Mouse (Mus musculus): ENCODE measurements around the gene Ovol3. TPM values are rescaled to one million over a fixed set of nuclear protein-coding genes. Genes with fewer than 3 reads are reported as not detected.

The Ovol3 gene
- polyA plus RNA-seq, 1 experiment from 2014 or later: not detected

- no peaks in the 10 kb centered on the region for H3K9me3 ChIP-seq (ENCODE audit: control insufficient read depth, low read length)
- peak; percentile 59 for ATAC-seq (ENCODE audit: low FRiP score)
- WGBS: 1% methylated on average over 26 of the region's 26 CpGs
- peak overlapping the region; percentile 25; the same call in 1 of the 2 replicates for H3K27ac ChIP-seq (ENCODE audit: low read depth, low read length)
- H3K4me3 ChIP-seq (ENCODE audit: low read depth, low read length): peak overlapping the region; percentile 64
- H3K36me3 ChIP-seq (ENCODE audit: control insufficient read depth, insufficient read depth, low read length): no peaks in the 10 kb centered on the region; the same call in 1 of the 2 replicates
- peaks cover 14% of the 10 kb centered on the region for H3K4me1 ChIP-seq (ENCODE audit: control insufficient read depth, insufficient read depth, low read length)
- no peaks in the 10 kb centered on the region for H3K27me3 ChIP-seq (ENCODE audit: control insufficient read depth, insufficient read depth, low read length)
- peak; percentile 93 for DNase-seq (ENCODE audit: low spot score, missing footprints)
- peak overlapping the region; percentile 85 for H3K4me2 ChIP-seq
- H3K9ac ChIP-seq (ENCODE audit: low read length): peak overlapping the region; percentile 69
Observed at GRCm38 (mm10) chr7:30193581-30194100, 41.9 kb downstream of the Ovol3 start.

GRCm38 (mm10) chr7:30193013-30193412, 42.5 kb downstream of the Ovol3 start:
- peaks cover 14% of the 10 kb centered on the region for H3K4me1 ChIP-seq (ENCODE audit: control insufficient read depth, insufficient read depth, low read length)
- ATAC-seq (ENCODE audit: low FRiP score): no peak
- peak overlapping the region; percentile 64 for H3K4me3 ChIP-seq (ENCODE audit: low read depth, low read length)
- no peak overlapping the region for H3K27ac ChIP-seq (ENCODE audit: low read depth, low read length)
- peak overlapping the region; percentile 85 for H3K4me2 ChIP-seq
- no peak for DNase-seq (ENCODE audit: low spot score, missing footprints)
- H3K9ac ChIP-seq (ENCODE audit: low read length): peak overlapping the region; percentile 69; the same call in 1 of the 2 replicates
- no peaks in the 10 kb centered on the region for H3K9me3 ChIP-seq (ENCODE audit: control insufficient read depth, low read length)
- H3K27me3 ChIP-seq (ENCODE audit: control insufficient read depth, insufficient read depth, low read length): no peaks in the 10 kb centered on the region
- 20% methylated on average over 9 of the region's 9 CpGs for WGBS
- peaks cover 3% of the 10 kb centered on the region; the same call in 1 of the 2 replicates for H3K36me3 ChIP-seq (ENCODE audit: control insufficient read depth, insufficient read depth, low read length)

- no peak overlapping the region for H3K4me3 ChIP-seq (ENCODE audit: low read depth, low read length)
- H3K36me3 ChIP-seq (ENCODE audit: control insufficient read depth, insufficient read depth, low read length): peaks cover 9% of the 10 kb centered on the region; the same call in 1 of the 2 replicates
- 90% methylated on average over 12 of the region's 12 CpGs for WGBS
- H3K9me3 ChIP-seq (ENCODE audit: control insufficient read depth, low read length): no peaks in the 10 kb centered on the region
- ATAC-seq (ENCODE audit: low FRiP score) (no peak), DNase-seq (ENCODE audit: low spot score, missing footprints) (no peak)
- H3K27me3 ChIP-seq (ENCODE audit: control insufficient read depth, insufficient read depth, low read length): no peaks in the 10 kb centered on the region
- H3K4me2 ChIP-seq: no peak overlapping the region
- peaks cover 14% of the 10 kb centered on the region for H3K4me1 ChIP-seq (ENCODE audit: control insufficient read depth, insufficient read depth, low read length)
- no peak overlapping the region for H3K27ac ChIP-seq (ENCODE audit: low read depth, low read length)
- H3K9ac ChIP-seq (ENCODE audit: low read length): no peak overlapping the region
Observed at GRCm38 (mm10) chr7:30192088-30192487, 43.4 kb downstream of the Ovol3 start.

- no peak overlapping the region for H3K4me2 ChIP-seq
- peaks cover 14% of the 10 kb centered on the region for H3K36me3 ChIP-seq (ENCODE audit: control insufficient read depth, insufficient read depth, low read length)
- H3K9me3 ChIP-seq (ENCODE audit: control insufficient read depth, low read length): no peaks in the 10 kb centered on the region
- no peak overlapping the region for H3K27ac ChIP-seq (ENCODE audit: low read depth, low read length)
- DNase-seq (ENCODE audit: low spot score, missing footprints) (no peak), ATAC-seq (ENCODE audit: low FRiP score) (no peak)
- no peak overlapping the region for H3K4me3 ChIP-seq (ENCODE audit: low read depth, low read length)
- peaks cover 13% of the 10 kb centered on the region for H3K4me1 ChIP-seq (ENCODE audit: control insufficient read depth, insufficient read depth, low read length)
- no peak overlapping the region for H3K9ac ChIP-seq (ENCODE audit: low read length)
- no peaks in the 10 kb centered on the region for H3K27me3 ChIP-seq (ENCODE audit: control insufficient read depth, insufficient read depth, low read length)
- WGBS: 86% methylated on average over 4 of the region's 4 CpGs
Observed at GRCm38 (mm10) chr7:30189116-30189491, 46.4 kb downstream of the Ovol3 start.

- Histone ChIP-seq H3K9me3 (ENCODE audit: control insufficient read depth, low read length) (no peaks in the 10 kb centered on the region), H3K4me3 (ENCODE audit: low read depth, low read length) (no peak overlapping the region), H3K27me3 (ENCODE audit: control insufficient read depth, insufficient read depth, low read length) (no peaks in the 10 kb centered on the region), H3K4me1 (ENCODE audit: control insufficient read depth, insufficient read depth, low read length) (peaks cover 15% of the 10 kb centered on the region), H3K36me3 (ENCODE audit: control insufficient read depth, insufficient read depth, low read length) (peaks cover 14% of the 10 kb centered on the region), H3K9ac (ENCODE audit: low read length) (no peak overlapping the region), H3K4me2 (no peak overlapping the region), H3K27ac (ENCODE audit: low read depth, low read length) (no peak overlapping the region)
- ATAC-seq (ENCODE audit: low FRiP score) (no peak), DNase-seq (ENCODE audit: low spot score, missing footprints) (no peak)
- WGBS: 89% methylated on average over 12 of the region's 12 CpGs
Observed at GRCm38 (mm10) chr7:30188344-30189115, 47.0 kb downstream of the Ovol3 start.

- H3K4me2 ChIP-seq: no peak overlapping the region
- no peaks in the 10 kb centered on the region for H3K27me3 ChIP-seq (ENCODE audit: control insufficient read depth, insufficient read depth, low read length)
- H3K9ac ChIP-seq (ENCODE audit: low read length): no peak overlapping the region
- peaks cover 6% of the 10 kb centered on the region for H3K4me1 ChIP-seq (ENCODE audit: control insufficient read depth, insufficient read depth, low read length)
- peaks cover 14% of the 10 kb centered on the region for H3K36me3 ChIP-seq (ENCODE audit: control insufficient read depth, insufficient read depth, low read length)
- ATAC-seq (ENCODE audit: low FRiP score): no peak
- no peak overlapping the region for H3K4me3 ChIP-seq (ENCODE audit: low read depth, low read length)
- no peak for DNase-seq (ENCODE audit: low spot score, missing footprints)
- no peaks in the 10 kb centered on the region for H3K9me3 ChIP-seq (ENCODE audit: control insufficient read depth, low read length)
- WGBS: 73% methylated on average over 13 of the region's 13 CpGs
- no peak overlapping the region for H3K27ac ChIP-seq (ENCODE audit: low read depth, low read length)
Observed at GRCm38 (mm10) chr7:30184641-30185348, 50.7 kb downstream of the Ovol3 start.

- 1% methylated on average over 11 of the region's 11 CpGs for WGBS
- ATAC-seq (ENCODE audit: low FRiP score): peak; percentile 70
- Histone ChIP-seq H3K4me1 (ENCODE audit: control insufficient read depth, insufficient read depth, low read length) (peaks cover 6% of the 10 kb centered on the region), H3K9ac (ENCODE audit: low read length) (peak within 1 kb of the TSS; percentile 1; the same call in 1 of the 2 replicates), H3K36me3 (ENCODE audit: control insufficient read depth, insufficient read depth, low read length) (peaks cover 14% of the 10 kb centered on the region), H3K27ac (ENCODE audit: low read depth, low read length) (no peak within 1 kb of the TSS), H3K9me3 (ENCODE audit: control insufficient read depth, low read length) (no peaks in the 10 kb centered on the region), H3K4me3 (ENCODE audit: low read depth, low read length) (peak within 1 kb of the TSS; percentile 18; the same call in 1 of the 2 replicates), H3K27me3 (ENCODE audit: control insufficient read depth, insufficient read depth, low read length) (no peaks in the 10 kb centered on the region), H3K4me2 (peak within 1 kb of the TSS; percentile 41)
- DNase-seq (ENCODE audit: low spot score, missing footprints): peak; percentile 95
Observed at GRCm38 (mm10) chr7:30183879-30184289, 51.6 kb downstream of the Ovol3 start, which contains the start of gene Cox7a1. Cox7a1 (plus strand) TSS chr7:30184144.

Data from midbrain, embryonic 11.5 days (tissue).